Mouse (Mus musculus): ENCODE measurements around the gene Fbn1.
A peak's percentile ranks its signal among the peaks of the same experiment; 100 is the strongest.

The Fbn1 gene

DNA sequence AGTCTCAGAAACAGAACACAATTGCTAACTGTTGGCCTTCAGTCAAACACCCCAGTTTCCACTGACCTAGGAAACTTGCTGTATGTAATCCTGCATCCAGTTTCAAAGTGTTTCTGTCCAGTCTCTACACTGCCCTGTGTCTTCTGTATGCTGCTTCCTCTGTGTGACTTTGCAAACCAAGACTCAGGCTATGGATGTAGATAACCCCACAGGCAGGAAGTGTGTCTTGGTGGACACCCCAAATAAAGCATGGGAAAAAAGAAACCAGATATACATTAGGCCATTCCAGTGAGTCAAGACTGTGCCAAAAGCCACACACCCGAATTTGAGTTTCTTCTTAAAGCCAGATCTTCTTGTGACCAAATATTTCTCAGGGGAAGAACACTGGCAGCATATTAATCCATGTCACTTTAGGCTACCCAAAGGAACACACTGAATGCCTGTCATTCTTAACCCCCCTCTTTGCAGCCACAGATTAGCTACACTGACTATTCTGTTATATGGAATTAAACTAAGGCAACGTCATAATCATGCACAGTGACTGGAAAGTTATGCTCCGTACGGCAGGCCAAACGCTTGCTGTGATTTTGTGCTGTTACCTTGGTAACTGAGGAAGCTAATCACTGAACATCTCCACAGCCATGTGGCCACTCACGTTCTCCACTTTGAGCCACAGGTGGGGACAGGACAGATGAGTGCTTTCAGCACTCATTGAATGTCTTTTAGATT is 55.3 kb downstream of the Fbn1 start:
- no peak for DNase-seq

DNA sequence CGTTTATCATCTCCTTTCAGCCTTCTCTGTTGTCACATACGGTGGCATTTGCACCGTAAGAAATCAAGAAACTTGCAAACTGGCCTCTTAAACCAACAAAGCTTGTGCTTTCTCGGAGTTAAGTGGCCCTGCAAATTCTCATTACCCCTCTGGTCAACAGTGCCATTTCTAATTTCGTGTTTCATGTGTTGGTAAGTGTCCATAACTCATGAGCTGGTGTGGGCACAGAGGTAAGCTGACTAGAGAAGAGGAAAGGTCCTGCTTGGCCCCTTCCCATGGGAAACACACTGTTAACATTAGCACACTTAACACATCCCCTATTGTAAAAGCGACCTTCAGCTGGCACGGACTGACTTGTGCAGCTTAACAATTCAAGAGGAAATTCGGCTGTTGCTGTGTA is 58.4 kb downstream of the Fbn1 start:
- no peak for DNase-seq

DNA sequence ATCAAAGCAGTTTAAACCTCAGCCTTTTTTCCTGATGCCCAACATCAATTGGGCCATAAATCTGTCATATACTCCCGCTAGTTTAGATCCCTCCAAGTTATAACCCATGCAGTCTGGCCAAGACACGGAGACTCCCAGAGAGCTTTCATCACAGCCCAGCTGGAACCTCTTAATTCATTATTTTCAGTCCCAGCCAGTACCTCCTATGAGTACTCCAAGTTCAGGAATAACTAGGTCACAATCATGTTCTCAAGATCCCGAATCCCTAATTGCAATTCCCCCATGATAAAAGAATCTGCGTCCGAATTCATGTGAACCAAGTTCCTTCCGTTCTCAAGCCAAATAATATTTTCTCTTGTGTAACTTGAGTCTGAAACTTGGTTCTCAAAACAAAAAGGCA is 58.9 kb downstream of the Fbn1 start:
- DNase-seq, result no peak

DNA sequence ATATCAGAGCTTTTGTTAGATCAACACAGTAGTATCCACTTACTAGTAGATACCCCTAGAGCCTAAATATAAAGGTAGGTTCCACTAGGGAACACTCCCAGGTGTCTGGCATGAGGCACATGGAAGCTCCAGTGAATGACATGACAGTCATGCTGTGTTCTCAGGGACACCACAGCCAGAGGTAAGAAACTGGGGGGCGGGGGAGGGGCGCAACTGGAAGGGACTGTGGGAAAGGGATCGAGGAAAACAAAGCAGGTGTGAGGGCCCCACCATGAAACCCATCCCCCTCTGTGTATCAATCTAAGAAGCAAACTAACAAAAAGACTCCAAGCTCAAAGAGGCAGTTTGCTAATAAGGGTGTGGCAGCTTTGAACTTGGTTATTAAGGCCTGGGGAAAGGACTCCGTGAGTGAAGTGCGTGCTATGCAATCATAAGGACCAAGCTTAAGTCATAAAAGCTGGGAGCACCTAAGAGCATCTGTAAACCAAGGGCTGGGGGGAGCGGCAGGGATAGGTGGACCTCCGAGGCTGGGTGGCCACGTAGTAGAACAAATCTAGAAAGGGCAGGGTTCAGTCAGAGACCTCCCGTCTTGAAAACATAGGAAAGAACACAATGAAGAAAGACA is 60.4 kb downstream of the Fbn1 start:
- DNase-seq, result no peak

DNA sequence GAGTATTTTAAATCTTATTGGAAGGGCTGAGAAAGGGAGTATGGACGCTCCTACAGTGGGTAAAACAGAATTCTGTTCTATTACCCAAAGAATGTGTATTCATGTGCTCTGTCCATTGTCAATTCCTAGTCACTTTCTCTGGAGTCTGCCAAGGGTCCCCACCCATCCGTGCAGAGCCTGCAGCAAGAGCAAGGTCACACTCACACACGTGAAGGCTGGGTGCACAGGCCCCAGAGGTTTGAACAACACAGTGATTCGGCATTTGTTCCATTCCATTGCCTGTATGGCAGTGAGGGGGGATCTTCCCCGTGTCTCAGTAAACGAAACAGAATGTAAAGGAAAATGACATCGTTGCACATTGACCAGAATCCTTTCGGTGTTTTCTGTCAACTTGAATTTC is 69.4 kb downstream of the Fbn1 start:
- DNase-seq, result no peak

DNA sequence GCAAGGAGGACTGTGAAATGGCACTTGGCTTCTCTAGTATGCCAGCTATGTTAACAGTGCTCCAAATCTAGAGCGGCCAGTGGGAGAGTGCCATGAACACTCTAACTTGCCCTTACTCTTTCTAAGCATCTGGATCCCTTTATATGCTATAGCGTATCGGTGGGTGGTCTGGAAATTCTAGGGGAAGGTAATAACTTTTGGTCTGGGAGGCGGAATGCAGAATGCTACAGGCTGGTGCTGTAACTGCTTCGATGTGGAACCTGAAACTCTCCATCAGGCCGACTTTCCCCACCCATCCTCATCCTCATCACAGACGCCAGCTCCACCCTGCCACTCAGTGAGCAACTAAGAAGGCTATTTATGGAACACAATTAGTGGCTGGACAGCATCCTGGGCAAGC is 71.6 kb downstream of the Fbn1 start:
- DNase-seq, result no peak

DNA sequence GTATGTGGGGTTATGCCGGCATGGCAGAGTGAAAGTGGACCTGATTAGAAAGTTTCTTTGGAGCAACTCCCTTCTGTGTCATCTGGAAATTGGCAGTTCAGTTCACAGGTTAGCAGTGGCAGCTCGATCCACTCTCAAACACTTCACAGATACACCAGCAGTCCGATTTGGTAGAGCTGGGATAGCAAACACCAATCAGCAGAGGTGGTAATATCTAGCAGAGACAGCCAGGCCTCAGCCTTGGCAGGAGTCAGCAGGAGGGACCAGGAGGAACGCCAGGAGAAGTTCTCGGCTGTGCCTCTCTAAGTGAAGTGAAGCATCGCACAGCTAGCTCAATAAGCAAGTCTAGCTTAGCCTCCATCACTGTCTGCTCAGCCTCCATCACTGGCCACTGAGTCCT is 74.3 kb downstream of the Fbn1 start:
- no peak for DNase-seq

DNA sequence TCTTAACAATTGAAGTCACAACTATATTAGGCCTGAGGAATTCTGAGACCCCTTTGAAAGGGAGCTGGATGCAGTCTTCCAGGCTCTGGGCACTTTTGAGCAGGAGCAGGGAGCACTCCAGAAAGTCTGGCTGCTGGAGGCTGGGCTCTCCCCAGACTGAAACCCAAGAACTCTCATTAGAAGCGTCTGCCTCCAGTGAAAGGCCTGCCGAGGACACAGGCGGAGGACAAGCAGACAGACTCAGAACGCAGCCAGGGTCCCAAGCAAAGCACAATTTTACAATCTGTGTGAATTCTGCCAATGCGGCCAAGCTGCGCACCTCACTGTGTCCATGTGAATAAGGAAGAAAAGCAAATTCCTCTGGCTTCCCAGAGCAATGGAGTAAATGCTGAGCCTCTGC is 76.3 kb downstream of the Fbn1 start:
- no peak for DNase-seq

DNA sequence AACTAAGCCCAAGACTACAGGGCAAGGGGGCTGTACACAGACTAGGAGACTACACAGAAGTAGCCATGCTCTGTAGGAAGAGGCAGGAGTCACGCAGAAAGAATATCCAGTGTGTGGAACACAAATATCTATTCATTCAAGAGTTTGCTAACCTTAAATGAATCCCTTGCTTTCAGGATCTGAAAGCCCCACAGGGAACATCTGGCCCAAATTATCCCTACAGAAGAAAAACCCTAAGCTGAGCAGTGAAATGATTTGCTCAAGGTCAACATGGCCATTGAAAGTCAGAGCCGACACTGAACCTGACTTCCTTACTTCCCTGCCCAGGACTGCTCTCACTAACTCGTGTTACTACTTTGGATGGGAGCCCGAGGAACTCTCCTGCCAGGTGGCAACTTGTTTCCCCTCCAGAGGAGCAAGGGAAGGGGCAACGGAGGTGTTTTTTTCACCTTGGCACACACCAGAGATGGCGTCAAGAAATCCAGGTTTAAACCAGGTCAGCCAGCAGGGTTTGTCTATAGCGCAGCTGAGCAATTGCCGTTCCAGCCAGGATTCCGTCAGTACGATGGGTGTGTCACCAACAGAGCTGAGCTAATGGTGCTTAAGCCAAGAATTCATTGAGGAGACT is 78.9 kb downstream of the Fbn1 start:
- DNase-seq, result peak; percentile 37

DNA sequence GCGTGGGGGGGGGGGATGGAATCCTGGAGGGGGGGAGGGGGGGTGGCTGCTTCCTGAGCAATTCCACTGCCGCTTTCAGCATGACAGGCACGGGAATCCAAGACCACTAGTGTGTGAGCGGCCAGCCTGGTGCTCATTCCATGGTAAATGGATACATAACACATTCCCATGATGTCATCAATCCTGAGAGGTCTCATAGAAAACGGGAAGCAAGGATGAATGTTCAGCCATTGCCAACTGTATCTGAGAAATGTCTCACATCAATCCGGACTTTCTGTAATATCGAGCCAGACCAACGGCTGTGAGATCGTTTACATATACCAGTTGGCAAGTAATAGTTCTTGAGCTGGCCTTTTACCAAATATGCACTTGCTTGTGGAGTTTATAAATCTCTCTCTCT is 87.2 kb downstream of the Fbn1 start:
- DNase-seq, result no peak

DNA sequence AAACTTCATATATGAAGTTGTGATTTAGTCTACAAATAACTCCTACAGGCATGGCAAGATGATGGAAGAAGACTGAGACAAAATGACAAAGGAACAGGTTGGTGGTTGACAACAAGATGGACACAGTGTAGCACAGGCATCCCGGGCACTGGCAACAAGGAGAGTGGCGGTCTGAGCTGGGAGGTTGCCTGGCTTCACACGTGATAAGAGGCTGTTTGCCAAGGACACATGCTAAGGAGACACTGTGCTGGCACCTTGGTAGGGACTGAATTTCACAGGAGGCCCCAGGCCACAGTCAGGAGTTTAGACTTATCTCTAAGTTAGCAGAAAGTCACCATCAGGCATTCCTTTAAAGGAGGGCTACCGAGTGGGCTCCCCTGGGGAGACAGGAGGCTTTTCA is 88.1 kb downstream of the Fbn1 start:
- no peak for DNase-seq

DNA sequence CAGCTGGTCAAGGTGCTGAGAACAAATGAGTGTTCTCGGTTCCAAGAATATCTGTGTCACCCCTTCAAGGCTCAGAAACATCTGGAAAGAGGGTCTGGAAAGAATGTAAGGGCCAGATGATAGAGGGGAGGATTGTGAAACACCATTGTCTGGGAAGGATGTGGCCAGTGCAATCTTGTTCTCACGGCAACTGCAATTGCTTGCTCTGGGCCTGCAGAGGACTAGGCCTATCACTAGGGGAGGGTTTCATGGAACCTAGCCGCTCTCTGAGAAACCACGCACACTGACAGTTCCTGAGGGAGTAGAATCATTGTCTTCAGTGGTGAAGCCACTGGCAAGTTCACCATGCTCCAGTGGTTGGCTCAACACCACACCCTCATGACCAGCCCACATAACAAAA is 89.2 kb downstream of the Fbn1 start:
- DNase-seq, result no peak

DNA sequence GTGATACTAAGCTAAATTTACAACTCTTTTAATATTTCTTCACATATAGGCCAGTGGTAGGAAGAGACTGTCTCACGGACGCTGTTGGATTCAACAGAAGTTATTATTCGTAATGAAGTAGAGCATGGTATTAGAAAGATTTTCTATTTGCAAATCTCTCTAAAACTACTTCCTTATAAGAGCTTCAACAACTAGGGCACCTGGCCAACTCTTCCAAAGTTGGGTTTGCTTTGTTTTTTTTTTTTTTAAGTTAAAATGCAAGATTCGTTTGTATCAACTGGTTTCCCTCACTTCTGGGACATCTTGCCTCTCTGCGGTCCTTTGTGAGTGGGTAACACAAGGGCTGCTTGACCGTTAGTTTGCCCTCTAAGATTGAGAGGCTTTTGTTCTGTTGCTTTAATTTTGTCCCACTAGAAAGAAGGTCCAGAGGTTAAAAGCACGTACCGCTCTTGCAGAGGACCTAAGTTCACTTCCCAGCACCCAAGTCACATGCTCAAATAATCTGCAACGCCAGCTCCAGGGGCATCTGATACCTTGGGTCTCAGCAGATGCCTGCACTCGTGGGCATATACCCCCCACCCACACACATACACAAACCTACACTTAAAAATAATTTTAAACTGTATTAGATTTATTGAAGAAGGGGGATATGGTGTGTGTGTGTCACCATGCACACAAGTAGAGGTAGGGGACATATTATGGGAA is 91.1 kb downstream of the Fbn1 start:
- DNase-seq, result peak; percentile 9

DNA sequence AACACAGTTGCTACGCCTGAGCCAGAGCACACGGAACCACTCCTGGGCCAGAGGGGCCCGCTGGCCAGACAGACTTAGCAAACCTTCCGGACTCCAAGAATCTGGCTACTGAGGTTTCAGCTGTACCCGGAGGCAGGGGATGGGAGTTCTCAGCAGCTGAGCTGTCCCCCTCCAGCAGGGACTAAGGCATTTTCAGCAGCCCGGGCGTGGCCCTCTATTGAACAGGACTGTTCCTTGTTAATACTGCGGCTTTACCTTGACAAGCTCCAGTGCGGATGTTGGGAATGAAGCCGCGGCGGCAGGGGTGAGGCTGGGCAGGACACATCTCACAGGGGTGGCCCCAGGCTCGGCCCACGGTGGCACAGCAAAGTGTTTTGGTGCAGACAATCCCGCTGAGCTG is 95.4 kb downstream of the Fbn1 start:
- DNase-seq, result no peak

DNA sequence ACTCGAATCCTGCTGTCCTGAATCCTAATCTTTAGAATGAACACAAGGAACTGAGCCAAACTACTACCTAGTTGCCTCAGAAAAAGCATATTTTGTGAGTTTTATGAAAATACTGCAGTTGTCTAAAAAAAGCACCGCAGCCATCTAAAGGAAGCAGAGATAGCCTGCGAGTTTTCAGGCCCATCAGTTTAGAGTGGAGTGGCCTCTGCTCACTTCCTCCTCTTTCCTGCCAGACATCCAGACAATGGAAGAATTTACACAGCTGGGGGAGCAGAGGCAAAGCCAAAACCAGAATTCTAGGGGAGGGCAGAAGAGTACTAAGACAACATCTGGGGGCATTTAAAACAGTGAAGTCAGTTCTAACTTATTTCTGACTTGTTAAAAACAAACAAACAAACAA is 96.0 kb downstream of the Fbn1 start:
- DNase-seq, result no peak

DNA sequence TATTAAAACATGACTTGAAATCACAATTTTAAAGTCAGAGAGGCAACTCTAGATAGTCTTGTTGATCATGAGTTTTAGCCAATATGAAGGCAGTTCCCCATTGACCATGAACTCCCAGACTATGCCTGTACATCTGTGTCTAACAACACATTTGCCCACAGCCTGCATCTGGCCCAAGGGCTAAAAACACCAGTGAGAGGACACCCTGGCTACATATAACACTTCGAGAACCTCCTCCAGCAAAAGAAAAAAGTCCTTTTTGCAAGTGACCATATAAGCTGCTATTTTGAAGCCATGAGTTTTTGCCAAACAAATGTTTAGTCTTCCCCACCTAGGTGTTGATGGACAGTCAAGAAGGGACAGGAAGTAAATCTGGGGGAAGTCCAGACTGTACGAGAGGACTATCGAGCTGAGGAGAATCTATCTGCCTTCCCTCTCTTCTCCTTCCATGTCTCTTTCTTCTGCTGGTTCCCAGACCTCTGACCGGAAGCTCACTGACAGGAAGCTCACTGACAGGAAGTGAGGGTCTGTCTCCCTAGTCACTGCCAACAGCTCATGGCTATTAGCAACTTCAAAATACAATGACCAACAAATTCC is 103.2 kb downstream of the Fbn1 start:
- no peak for DNase-seq

DNA sequence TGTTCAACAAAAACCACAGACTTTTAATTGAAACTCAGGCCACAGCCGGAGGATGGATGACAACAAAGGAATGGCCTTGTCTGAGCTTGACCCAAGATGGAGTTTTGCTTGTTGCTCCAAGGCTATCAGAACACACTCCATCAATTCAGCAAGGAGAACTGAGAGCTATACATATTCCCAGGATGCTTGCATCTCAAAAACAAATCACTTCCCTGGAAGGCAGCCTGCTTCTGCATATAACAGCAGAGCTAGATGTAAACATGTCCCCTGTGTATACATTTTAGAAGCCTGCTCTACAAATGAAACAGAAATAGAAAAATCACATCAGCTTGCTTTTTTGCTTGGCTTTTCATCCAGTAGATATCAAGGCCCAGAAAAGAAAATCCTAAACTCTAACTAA is 105.5 kb downstream of the Fbn1 start:
- no peak for DNase-seq

DNA sequence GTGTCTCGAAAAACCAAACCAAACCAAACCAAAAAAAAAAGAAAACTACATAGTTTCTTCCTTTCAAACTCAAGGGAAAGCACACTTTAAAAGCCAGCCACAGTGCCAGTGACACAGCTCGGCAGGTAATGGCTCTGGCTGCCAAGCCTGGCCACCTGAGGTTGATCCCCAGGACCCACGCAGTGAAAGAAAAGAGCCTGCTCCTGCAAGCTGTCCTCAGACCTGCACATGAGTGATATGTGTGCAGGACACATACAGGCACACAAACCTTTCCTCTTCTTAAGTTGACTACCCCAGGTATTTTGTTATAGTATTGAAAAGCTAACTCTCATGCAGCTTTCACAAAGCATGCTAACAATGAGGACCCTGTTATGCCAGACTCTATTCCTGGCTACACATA is 107.7 kb downstream of the Fbn1 start:
- no peak for DNase-seq

DNA sequence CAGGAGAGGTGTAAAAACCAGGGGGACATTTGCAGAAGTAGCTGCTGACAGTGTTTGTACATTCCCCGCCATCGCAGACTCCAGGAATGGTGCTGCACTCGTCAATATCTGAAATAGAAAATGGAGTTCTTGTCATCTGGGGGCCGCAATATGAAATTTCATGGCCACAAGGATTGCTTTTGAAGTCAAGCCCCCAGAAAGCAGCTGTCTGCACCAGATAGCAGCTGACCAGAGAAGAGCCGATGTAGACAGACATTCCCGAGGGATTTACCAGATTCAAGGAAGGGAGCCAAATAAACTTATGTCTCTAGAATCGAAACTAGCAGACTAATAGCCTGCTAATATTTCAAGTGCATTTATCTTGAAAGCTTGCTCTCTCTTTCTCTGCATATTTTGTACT is 110.0 kb downstream of the Fbn1 start:
- no peak for DNase-seq

DNA sequence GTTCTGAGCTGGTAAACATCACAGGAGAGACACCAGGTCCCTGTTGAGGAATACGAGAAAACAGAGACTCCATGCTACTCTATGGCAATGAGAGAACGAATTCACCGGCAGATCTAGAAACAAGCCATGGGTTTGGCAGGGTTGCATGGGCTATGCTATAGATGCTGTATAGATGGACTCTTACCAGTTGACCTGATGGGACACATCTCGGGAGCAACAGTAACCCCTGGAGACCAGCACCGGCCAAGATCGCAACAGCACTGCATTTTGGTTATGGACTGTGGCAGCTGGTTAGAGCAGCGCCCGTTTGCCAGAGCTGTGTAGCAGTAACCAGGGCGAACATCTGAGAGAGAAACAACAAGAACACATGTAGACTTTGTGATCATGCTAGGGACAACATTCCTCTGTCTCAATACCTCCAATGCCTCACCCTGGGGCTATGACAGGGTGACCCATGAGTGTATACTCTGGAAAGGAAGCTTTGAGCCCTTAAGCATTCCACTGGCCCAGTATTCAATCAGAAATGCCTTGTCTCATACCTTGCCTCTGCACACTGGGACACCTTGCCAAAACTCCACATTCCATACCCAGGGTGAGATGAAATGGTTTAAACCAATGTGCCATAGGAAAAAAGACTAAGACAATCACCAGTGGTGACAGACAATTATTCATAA is 113.2 kb downstream of the Fbn1 start:
- no peak for DNase-seq

DNA sequence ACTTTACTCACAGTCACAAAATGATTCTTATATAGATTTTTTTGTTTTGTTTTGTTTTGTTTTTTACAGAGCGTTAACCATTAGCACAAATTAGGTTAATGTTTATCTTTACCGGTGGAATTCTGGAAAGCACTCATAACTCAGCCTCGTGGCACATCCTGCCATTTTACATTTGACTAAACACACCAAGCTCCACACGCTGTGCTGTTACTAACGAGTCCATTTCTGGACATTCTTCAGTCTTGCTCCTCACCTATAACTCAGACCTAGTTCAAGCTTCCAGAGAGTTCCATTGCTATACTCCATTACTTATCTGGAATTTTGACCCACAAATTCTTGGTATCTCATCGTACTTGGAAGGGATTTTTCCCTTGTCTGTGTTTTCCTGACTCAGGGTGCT is 116.2 kb downstream of the Fbn1 start:
- DNase-seq, result no peak

DNA sequence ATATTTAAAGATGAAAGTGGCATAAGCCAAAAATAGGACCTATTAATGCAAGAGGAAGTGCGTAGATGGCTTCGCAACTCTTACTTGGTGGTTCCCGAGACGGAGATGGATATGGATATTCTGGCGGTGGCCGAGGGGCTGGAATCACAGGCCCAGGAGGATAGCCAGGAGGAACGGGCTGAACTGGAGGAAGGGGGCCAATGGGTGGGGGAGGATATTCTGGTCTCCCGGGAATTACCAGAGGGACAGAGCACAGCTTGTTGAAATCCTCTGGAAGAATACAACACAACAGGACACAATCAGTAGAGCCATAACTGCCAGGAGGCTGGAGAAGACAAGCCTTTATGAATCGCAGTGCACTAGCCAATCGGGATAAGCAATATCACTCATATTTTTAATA is 118.0 kb downstream of the Fbn1 start:
- DNase-seq, result no peak
